Comparison of ENCODE assay signal across 8 mouse cellular contexts in genomic region chr2:122737894-122738830, GRCm38 (mm10). TPM values are rescaled to one million over a fixed set of nuclear protein-coding genes. Genes with fewer than 3 reads are reported as not detected.
A peak's percentile ranks its signal among the peaks of the same experiment; 100 is the strongest.
DNase-seq lines count a peak whose midpoint lies in the region; ATAC-seq lines count a peak whose summit lies in the region.

Gene Bloc1s6, plus strand, starts transcription at chr2:122738503.

- WGBS in hindbrain, embryonic 11.5 days = under 1% methylated on average over 48 of the region's 59 CpGs

- peak within 1 kb of the TSS; percentile 77 for H3K4me3 ChIP-seq in hindbrain, embryonic 11.5 days (ENCODE audit: low read depth, low read length)

- peak within 1 kb of the TSS; percentile 86 for H3K27ac ChIP-seq in hindbrain, embryonic 11.5 days (ENCODE audit: low read depth, low read length)

- H3K4me2 ChIP-seq in hindbrain, embryonic 11.5 days (replicated peaks; ENCODE audit: low read depth, low read length) = peak within 1 kb of the TSS; percentile 66

- 0 out of 2 replicates have a peak, but pooled peaks cover 2% of the 10 kb centered on the region for H3K27me3 ChIP-seq in hindbrain, embryonic 11.5 days (ENCODE audit: control insufficient read depth, insufficient read depth, low read length)

- no peaks in the 10 kb centered on the region for H3K36me3 ChIP-seq in hindbrain, embryonic 11.5 days (ENCODE audit: control insufficient read depth, insufficient read depth, low read length)

- peak; percentile 88 for DNase-seq in Muller cell, postnatal 12 days (ENCODE audit: inconsistent ontology term)
- peak; percentile 93 for DNase-seq in cerebellum, adult 9-11 months
- peak; percentile 92 to 95 for DNase-seq in frontal cortex, adult 2 months (ENCODE audit: extremely low spot score in 1 of 2, low spot score in 1 of 2)
- DNase-seq in hindbrain, embryonic 11.5 days (ENCODE audit: low spot score) = peak; percentile 96
- peak; percentile 90 to 92 for DNase-seq in layer of hippocampus, postnatal 10 days (ENCODE audit: low spot score in 2 of 2)
- peak; percentile 96 for DNase-seq in lung, postnatal 10 days
- DNase-seq in ovary, postnatal 36 days (ENCODE audit: low spot score) = peak; percentile 85
- DNase-seq in thymus, postnatal 25 days = peak; percentile 89

- ATAC-seq in hindbrain, embryonic 11.5 days (ENCODE audit: low FRiP score) = peak; percentile 97

- peak within 1 kb of the TSS; percentile 94 for H3K9ac ChIP-seq in hindbrain, embryonic 11.5 days (ENCODE audit: low read depth, low read length)

- H3K4me1 ChIP-seq in hindbrain, embryonic 11.5 days (replicated peaks; ENCODE audit: control insufficient read depth, insufficient read depth, low read length) = no peaks in the 10 kb centered on the region

- no peaks in the 10 kb centered on the region for H3K9me3 ChIP-seq in hindbrain, embryonic 11.5 days (ENCODE audit: control insufficient read depth, low read length)

RNA-seq across cellular contexts. Expression of gene Bloc1s6, which starts in this region (rescaled TPM):
- polyA plus RNA-seq in frontal cortex, adult 2 months (2012; rRNA removed) = 33.7 and 38.0 TPM in 2 replicates
- 66.6 and 69.0 TPM in 2 replicates for polyA plus RNA-seq in hindbrain, embryonic 11.5 days (2014; fragmentation: Nextera tagmentation; extraction: Ambion mirVana)
- 10 to 100 TPM; 32.0 to 36.3 TPM for total RNA-seq in layer of hippocampus, postnatal 10 days (2021)

Comparison
In these comparisons a context has a peak if more than half of its experiments do, and no peak if none do; other contexts are left out.
1. Peak in every context shown above with its lines: DNase-seq, ATAC-seq, H3K4me3 ChIP-seq and H3K27ac ChIP-seq.